Mouse (Mus musculus): ENCODE measurements around the gene Gpatch2l.
A peak's percentile ranks its signal among the peaks of the same experiment; 100 is the strongest.

The Gpatch2l gene

DNA sequence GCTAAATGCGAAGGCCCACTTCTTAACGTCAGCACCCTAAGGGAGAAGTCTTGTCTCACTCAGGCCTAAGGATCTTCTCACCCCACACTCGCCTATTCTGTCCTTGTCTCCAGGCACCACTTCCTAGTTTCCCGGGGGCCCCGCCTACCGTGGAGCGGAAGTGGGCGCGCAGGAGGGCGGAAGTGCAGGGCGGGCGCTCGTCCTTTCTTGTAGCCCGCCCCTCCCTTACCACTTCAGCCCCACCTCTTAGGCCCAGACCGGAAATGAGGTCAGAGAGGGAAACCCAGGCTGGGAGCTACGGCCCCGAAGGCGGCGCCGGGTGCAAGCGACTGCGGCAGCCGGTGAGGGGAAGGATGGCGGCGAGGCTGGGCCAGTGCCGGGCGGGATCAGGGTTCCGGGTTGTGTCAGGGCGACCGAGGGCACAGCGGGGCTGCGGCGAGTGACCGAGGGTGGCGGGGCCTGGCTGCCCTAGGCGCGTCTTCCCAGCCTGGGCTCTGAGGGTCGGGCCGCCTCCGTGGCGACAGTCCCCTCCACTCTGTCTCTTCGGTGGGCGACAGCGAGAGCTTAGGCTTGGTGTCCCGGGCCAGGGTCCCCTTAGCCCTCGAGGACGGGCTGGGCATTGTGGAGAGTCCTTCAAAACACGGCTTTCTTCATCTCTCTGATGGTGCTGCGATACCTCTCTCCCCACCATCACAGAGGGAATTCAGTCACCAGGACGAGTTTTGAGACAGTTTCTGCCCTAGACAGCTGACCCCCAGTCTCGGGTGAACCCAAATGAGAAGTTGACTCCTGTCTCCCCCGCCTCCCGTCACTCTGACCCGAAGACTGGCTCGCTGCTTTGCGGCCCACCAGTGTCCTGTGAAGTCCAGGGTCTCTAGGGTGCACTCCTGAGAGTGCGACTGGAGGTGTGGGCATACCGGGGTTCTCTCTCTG, at the start of gene Gpatch2l:
Gpatch2l (plus strand) TSS at position 255 of the 933 bp plus-strand sequence.
- peak; percentile 96 for DNase-seq

DNA sequence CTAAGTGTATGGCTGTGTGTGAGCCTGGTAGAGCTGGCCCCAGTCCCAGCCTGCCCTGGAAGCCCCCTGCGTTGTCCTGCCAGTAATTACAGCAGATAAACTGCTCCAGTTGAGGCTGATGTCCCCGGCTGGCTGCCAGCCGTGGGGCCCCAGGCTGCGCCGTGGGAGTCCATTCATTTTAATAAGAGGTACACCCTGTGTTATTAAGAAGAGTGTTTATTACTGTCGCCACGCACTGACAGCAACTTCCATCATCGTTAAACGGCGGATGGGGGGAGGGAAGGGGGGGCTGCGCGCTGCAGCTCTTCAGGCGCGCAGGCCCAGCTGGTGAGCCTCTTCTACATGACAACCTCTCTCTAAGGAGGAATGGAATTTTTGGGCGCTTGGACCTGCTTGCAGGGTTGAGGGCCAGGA, 49.6 kb upstream of the Gpatch2l start:
- no peak for DNase-seq

DNA sequence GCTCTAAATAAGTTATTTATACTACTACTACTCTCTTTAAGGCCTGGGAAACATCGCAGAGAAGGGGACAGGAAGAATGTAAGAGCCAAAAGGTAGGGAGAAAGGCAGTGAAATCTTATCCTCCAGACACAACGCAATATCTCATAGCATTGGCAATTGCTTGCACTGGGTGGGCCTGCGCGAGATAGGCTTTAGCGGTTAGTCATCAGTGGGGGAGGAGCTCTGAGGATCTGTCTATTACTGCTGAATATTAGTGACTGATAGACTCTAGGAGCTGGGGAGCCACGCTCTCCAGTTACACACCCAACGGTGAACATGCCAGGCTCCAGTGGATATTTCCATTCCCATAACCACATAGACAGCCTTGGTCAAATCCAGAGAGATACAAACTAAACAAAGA, 44.7 kb upstream of the Gpatch2l start:
- DNase-seq: no peak

DNA sequence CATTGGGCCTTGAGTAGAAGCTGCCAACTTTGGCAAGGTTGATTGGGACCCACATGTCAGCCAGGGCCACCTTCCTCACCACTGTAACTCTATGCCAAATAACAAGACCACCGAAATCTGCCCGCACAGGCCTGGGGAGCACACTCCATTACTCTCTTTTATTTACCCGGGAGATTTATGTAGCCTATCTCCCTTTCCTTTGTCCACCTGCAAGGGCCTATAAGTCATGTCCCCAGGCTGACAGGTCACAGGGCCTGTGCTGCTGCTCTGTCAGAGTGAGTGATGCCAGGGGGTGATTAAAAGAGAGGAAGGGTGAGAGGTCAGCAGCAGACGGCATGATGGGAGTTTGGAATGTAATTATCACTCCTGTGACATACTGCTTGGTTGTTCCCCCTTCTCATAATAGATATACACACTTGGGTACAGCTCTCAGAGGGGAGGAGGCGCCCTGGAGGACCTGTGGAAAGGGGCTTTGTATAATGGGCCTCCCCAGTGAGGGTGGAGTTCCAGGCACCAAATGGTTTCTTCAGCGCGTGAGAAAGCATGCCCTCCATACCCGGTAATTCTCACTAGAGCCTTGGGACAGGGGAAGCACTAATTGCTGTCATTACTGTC, 38.1 kb upstream of the Gpatch2l start:
- no peak for DNase-seq

DNA sequence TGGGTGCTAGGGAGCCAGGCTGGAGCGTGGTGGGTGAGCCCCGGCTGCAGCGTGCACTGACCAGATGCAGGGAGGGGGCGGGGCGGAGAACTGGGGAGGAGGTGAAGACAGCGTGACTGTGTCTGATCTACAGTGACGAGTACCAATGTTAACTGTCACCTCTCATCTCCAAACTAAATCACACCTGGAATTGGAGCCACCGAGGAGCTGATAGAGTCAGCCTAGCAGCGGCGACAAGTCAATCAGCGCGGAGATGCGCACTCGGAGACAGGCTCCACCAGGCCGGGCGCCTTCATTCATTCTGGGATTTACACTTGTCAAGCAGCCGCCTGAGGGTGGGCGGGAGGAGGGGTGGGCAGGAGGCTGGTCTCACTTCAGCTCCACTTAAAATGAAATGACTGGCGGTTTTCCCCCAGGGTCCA, 30.5 kb upstream of the Gpatch2l start:
- DNase-seq: no peak

DNA sequence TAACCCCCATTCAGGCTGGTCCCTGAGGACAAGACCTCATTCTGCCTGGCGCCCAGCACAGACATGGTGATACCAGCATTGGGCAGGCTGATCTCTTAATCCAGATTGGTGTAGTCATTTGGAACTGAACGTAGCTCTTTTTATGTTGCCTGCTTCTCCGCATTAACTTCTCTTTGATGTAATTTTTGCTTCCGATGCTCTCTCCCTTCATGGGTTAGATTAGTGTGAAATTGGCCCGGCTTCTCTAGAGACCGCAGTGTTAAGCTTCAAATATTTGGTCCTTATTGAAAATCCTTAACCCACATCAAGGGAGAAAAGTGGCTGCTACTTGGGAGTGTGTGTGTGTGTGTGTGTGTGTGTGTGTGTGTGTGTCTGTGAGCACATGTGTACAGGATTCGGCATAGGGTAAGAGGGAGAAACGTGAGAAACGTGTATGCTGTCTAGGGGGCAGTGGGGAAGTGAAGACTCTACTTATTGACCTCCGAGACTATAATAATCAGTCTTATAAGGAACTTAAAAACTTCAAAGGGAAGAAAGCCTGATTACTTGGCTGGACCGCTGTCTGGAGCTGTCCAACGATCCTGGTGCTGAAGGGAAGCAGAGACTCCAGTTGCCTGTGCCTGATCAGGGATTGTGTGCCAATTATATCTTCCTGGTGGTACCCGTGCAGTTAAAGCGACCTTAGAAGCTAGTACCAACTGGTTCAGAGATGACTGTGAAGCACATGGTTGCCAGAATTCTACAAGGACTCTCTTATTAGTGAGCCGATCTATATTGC, 28.8 kb upstream of the Gpatch2l start:
- DNase-seq: peak; percentile 61

DNA sequence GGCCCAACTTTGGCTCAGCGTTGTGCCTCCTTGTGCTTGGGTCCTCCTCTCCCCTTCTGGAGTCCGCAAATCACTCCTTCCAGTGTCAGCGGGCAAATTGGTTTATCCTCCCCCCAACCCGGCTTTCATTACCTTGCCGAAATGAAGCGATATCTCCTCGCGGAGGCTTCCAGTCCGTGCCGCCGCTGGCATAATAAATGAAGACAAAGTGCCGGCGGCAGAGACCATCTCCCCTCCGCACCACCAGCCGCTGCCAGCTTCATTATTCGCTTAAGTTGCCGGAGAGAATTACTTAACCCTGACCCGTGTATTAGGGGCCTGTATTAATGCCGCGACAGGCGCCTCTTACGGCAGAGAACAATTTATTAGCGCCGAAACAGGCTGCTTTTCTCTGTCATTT, 27.5 kb upstream of the Gpatch2l start:
- DNase-seq: no peak

DNA sequence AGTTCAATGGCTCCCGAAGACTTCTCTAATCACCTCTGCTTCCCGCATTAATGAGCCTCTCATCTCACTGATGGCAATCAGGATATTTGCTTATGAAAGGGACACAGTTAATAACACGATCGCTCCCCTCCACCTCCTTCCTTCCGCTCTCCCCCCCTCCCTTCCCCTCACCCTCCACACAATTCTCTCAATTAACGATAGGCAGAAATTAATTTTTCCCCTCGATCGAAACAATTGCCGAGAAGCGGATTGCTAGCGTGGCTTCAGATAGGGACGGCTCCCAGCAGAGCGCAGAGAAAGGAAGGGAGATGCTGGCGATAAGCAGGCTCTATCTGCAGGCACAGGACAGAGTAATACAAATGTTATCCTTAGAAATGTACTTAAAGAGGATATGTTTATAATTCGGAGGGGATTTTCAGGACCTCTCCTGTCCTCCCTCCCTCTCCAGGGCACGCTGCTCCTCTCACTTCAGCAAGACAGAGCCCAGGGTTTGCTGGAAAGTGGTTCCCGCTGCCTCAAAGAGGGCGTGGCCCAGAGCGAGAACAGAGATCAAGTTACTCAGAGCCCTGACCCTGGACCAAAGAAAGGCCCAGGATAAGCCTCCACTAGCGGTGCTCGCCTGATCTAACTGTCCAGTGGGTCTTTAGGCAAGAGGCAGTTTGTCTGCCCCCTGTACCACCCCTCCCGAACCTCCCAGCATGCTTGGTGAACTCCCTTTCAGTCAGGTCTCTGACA, 24.8 kb upstream of the Gpatch2l start:
- DNase-seq: no peak

DNA sequence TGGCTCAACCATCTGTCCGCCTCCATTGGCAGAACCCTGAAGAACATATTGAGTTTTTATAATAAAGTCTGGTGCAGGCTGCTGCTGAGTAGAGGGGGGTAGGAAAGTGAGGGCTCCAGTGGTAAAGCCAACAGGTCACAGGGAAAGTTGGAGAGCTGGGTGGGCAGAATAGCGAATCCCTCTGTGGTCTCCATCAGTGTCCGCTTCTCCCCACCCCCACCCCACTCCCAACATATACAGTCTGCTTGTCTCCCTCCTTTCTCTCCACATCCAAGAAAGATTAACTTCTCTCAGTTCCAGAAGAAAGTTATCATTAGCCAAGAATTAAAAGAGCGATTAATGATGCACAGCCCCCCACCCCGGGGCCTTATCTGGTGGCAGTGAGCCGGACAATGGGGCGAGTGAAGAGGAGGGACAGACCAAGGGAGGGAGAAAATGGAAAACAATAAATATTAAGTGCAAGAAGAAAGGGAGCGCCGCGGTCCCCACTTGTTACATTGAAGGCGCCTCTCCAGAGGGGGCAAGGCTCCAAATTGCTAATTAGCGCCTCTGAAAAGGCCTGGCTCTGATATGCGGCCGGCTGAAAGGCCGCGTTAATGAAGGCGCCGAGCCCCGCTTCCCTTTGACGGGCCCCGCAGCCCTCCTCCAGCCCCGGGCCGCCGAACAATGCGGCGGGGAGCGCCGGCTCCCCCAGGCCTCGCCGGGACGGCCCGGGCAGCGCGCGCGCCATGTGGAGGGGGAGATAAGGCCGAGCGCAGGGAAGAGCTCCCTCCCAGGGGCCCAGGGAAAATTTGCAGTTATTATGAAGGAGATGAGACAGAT, 21.2 kb upstream of the Gpatch2l start:
- no peak for DNase-seq

DNA sequence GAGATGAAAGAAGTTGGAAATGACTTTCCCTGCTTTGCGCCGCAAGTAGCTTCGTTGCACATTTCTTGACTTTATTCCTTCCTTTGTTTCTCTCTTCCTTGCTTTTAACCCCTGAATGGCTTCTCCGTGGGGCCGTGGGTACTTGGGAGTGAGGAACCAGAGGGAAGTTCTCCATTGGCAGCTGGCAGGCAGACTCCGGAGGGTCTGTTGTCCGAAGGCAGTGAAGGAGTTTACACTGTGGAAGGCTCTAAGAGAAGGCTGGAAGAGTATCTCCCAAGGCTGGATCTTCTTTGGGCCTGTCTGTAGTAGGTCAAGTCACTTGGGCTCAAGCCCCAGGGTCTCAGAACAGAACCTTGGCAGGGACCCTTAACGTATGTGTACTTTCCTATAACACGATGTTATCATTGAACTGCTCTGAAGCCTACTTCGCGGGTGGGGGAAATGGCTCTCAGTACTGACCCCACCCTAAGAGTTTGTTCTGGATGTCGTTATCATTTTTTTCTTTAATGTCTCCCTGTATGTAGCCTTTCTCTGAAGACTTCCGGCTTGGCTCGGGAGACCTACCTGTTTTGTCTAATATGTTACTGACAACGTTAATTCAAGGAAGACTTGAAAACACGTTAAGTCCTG, 20.5 kb upstream of the Gpatch2l start:
- DNase-seq: no peak

DNA sequence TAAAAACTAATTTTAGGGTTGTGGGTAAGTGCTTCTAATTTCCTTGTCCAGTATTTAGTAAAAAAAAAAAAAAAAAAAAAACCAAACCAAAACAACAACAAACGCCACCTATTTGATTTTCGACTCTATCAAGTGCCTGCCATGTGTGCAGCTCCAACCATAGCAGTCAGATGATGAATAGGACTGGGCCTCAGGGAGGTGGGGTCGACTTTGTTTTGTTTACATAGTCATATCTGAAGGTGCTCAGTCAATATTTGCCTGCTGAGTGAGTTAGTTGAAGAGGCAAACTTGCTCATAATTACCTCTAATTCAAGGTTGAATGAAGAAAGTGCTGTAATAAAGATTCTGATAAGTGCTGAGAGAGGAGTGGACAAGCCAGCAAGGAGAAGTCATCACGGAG, 7.4 kb upstream of the Gpatch2l start:
- DNase-seq: no peak

DNA sequence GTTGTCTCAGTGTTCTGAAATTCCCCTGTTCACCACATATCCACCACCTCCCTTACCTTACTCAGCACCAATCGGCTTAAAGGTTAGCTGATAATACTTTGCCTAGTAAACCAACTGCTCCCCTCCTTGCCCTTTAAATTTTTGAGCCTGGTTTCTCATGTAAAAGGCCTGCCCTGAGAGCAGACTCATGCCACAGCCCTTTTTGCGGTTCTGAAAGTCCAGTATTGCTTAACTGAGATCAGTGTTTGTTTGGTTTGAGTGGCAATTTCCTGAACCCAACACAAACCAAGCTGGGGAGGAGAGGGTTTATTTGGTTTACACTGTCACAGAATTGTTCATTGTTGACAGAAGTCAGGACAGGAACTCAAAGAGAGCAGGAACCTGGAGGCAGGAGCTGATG, 2.9 kb upstream of the Gpatch2l start:
- no peak for DNase-seq

DNA sequence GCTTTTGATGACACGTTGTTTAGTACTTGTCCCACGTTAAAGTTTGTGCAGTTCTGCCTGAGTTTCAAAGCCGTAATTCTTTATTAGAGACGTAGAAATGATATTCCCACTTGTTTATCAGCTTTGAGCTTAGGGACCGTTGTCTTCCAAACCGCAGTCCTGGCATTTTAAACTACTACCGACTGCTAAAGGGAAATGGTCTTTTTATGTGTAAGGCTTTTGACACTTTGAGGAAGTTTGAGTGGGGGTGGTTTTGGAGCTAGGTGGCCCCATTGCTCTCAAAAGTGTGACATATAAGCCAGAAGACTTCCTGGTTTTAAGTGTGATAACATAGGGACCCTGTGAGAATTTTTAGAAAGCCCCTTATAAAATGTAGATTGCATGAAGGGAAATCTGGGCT, 905 bp downstream of the Gpatch2l start:
- no peak for DNase-seq

DNA sequence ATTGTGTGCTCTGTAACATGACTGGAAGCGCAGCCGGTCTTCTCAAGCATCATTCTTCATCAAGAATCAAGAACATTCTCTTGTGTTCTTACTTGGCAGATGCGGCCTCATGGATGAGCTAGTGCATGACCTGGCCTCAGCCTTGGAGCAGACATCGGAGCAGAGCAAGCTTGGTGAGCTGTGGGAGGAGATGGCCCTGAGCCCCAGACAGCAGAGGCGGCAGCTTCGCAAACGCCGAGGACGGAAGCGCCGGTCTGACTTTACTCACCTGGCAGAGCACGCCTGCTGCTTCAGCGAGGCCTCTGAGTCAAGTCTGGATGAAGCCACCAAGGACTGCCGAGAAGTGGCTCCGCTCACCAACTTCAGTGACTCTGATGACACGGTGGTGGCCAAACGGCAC, 2.3 kb downstream of the Gpatch2l start:
- DNase-seq: no peak

DNA sequence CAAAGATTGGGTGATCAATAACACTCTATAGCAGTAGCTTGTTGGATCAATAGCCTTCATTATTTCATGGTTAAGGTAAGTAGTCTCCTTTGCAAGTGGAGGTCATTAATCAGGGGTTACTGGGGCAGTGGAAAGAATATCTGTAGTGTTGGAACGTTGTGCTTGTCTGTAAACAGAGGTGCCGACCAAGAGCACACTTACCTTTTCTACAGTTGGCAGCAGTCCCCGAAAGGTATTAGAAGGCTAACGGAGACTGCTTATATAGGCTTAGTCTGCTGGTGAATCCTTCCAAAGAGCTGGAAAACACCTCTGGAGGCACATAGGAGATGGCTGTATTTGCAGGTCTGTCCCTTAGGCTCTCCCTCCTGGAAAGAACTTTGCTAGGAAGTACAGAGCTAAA, 8.5 kb downstream of the Gpatch2l start:
- no peak for DNase-seq

DNA sequence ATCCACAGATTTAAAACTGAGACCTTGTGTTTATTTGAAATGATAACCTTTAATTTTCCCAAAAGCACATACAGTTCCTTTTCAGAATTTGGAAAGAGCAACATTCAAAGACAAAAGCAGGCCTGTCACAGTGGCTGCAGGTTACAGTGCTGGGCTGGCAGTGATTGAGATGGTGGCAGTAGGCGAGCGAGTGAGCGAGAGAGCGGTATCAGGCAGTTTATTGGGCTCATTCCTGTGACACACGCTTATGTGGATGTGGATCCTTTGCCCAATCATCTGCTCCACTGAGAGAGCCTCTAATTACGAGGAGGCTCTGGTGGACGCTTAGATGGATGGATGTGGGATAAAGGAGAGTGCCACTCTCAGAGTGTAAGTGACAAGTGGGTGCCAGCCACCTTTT, 13.3 kb downstream of the Gpatch2l start:
- DNase-seq: no peak

DNA sequence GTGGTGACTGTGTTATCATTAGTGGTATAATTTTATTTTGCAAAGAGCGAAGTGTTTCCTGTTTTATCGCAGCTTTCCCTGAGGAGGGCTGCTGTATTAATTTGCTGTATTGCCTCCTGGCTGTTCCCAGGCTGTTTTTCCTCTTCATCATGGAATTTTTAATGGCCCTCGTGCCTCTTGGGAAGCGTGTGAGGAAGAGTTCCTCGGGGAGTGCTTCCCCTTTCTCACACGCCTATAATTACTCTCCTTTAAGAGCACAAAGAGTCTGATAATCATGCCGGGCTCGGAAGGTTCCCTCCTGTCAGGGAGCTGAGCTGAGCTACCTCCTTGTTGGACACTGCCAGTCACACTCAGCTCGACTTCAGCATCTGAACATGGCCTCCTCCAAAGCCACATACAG, 30.0 kb downstream of the Gpatch2l start:
- DNase-seq: no peak

DNA sequence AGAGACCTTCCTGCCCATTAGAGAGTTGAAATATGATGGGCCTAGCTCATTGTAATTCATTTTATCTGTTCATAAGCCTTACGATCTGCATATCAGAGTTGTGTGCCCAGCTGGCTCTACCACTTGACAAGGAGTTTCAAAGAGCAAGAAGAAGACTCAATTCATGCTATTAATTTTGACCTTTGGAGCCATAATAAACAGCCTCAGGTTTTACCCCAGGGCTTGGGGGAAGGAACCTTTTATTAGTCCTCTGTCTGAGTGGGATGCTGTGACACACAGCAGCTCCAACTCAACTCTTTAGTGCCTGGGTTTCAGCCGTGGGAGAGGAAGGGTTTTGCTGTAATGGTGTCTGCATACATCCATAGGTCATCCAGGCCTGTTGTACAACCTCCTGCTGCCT, 32.6 kb downstream of the Gpatch2l start:
- DNase-seq: no peak

DNA sequence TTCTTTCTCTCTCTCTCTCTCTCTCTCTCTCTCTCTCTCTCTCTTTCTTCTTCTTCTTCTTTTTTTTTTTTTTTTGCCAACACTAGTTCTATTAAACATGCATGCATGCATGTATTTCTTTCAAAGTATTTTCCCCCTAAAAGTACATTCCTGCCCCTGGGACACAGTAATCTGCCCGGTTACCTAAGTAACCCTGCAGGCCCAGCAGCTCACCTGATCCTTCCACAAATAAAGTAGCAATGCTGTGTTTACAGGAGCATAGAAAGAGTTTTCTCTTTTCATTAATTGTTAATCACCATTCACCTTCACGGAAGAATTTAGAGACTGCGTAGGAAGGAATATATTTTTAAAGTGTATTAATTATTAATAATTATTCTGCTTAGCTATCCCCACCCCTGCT, 34.1 kb downstream of the Gpatch2l start:
- DNase-seq: no peak

DNA sequence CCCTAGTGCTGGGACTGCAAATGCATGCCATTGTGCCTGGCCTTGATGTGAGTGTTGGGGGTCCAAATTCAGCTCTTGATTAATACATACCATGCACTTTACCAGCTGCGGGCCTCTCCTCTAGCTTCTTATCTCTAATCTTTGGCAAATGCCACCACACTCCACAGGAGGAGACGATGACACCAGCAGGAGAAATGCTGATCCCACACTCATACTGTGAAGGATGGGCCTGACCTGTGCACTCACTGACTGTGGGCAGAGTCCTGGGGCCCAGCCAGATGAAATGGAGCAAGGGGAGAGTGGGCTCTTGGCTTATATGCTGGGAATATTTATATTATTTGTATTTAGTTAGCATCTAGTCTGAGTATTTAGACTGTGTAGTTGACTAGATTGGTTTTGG, 34.8 kb downstream of the Gpatch2l start:
- DNase-seq: no peak

DNA sequence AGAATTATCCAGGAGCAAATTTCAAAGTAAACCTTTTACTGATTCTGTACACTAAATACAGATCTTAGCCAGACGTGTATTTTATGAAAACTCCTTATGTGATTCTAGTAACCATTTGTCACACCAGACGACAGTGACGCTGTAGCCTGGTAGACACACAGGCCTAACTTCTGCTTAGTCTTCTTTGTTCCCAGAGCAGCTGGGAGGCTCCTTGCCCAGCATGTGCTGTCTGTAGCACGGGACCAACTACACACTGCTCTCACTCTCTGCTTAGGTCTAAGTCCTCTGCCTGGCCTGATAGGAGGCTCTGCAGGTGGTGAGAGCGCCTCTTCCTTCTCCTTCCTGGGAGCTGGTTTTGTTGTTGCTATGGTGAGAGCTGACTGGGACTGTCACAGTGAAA, 35.2 kb downstream of the Gpatch2l start:
- DNase-seq: no peak

DNA sequence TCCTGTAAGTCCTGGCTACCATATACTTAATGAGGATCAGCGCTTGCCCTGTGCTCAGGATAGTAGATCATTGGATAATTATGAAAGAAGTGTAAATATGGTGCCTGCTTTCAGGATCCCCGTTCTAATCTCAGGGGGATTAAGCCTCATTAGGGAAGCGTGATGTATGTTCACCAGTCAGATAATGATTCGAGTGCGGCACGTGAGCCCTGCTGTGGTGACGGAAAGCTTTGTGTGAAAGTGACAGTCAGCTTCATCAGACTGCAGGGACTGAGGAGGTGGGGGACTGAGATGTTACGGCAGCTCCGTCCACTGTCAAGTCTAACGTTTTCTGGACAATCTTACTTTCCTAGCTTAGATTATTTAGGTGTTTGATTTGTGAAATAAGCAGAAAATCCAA, 38.3 kb downstream of the Gpatch2l start:
- DNase-seq: no peak
